Mouse (Mus musculus) monocyte, adult 2 months (primary cell): ENCODE results near the gene E330021D16Rik.
"Not testable (repeated sequence)": the region's sequence is repeated elsewhere in the genome, so short reads cannot be mapped to it uniquely, and the experiment has no call there.

ENCODE experiments used
- DNase-seq, 2 experiments: peaks; one replicate each; pipeline ENCODE4 v3.0.0; 2022; ENCODE audit warnings: low spot score in 2 of 2, low read depth in 1 of 2

Gene E330021D16Rik

DNA sequence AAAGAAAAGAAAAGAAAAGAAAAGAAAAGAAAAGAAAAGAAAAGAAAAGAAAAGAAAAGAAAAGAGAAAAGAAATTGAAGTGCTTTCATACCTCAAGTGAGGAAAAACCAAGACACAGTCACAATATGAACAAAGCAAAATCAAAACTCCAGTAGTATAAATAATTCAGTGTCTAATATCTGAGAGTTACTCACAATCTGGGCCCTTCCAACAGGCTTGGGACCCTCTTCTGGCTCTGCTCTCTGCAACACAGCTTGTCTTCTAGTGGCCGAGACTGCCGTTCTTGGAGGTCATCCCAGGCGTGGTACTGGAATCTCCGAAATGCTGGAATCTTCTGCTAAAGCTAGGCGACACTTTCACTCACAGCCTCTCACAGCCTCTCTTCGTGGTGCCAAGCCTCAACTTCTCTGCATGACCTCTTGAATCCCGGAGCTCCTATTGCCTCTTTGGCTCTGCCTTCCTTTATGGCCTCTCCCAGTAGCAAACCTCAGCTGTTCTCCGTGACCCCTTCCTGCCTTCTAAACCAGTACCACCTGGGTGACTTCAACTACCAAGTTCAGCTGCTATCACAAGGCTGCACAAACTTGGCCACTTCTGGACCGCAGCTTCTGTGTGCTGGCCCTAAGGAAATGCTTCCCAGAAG, at the start of gene E330021D16Rik:
Gene E330021D16Rik, minus strand, starts transcription at position 437 of the 643 bp plus-strand sequence.
- no peak for DNase-seq

DNA sequence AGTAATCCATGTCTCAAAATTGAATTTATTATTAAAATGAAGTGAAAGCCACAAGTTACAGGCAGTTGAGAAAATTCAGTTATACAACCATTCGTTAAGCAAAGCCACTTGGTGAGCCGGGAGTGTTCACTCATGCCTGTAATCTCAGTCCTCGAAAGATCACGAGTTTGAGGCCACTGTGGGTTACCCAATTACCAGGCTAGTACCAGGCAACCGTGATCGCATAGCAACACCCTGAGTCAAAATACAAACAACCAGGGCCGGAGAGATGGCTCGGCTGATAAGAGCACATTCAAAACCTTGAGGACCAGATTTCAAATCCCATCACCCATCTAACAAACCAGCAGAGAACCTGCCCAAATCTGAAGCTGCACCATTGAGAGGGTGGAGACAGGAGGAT, 49.7 kb upstream of the E330021D16Rik start:
- no peak for DNase-seq

DNA sequence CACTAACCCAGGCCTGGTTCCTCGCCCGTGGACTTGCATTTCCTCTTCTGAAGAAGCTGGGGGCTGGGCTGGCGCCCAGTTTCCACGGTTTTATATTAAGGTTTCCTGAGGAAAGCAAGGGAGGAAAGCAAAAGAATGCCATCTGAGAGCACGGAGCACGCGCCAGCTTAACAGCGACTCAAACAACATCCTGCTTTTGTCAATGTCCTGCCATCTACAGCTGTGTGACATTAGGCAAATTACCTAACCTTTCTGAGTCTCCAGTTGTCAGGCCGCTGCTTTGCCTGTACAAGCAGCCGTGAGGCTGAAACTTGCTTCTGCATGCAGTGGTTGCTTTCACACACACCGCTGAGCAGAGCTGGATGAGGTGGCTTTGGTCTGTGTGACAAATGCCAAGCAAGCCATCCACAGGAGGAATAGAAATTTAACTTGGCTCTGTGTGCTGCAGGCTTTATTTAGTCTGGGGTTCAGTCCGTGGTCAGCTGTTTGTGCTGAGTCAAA, 48.8 kb upstream of the E330021D16Rik start:
- no peak for DNase-seq

DNA sequence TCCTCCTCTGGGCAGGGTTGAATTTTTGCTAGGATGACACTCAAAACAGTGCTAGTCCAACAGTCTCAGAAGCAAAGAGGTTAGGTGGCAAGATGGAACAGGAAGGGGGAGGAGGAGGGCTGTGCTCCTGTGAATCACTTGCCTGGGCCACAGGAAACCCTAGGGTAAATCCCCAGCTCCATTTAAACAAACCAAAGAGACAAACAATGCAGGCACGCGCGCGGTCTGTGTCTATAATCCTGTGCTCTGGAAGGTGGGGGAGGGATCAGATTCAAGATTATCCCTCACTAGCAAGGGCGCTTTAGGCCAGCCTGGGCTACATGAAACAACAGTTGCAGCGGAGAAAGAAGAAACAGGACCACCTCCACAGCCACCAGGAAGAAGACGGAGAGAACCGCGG, 48.1 kb upstream of the E330021D16Rik start:
- DNase-seq = no peak

DNA sequence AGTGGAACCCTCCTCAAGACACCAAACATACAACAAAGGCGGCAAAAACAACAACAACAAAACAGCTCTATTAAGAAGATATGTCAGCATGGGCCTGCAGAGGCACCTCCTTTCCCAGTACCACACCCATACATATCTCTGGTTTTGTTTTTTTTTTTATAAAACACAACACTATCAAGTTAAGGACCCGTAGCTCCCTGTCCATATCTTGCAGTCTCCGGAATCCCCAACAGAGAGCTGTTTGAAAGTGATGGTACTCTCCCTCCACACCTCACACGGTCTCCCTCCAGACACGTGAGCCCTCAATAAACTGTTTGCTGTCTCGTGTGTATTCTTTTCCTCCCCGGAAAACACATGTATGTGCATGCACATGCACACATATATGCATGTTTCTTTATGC, 43.8 kb upstream of the E330021D16Rik start:
- no peak for DNase-seq

DNA sequence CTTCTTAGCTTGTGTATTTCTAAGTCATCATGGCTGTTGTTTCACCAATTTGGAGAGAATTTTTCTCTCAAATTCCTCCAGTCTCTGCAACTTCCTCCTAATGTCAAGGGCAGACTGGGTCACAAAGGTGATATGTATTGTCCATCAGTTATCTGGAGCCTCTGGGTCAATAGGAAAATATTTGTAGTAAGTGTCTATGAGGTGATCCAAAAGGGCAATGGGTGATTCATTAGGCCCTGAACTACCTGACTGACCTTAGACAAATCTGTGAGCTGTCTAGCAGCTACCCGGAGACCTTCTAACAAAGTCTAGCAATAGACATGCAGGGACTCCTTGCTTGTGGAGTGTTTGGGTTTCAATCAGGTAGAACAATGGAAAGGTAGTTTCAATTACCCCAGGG, 40.9 kb upstream of the E330021D16Rik start:
- no peak for DNase-seq

DNA sequence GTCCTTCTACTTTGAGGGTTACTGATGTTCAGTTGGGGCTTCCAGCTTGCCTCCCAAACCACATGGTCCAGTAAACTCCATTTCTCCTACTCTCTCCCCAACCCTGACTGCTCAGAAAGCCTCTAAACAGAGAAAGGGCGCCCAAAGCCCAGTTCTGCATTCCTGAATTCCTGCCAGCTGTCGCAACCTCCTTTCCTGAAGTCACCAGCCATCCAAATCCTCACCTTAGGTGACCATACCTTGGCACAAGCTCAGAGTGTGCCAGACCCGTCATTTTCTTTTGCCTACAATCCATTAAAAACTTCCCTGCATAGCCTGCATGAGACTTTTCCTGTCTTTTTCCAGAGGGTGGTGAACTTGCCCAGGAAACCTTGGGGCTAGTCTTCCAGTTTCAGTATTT, 40.3 kb upstream of the E330021D16Rik start:
- no peak for DNase-seq

DNA sequence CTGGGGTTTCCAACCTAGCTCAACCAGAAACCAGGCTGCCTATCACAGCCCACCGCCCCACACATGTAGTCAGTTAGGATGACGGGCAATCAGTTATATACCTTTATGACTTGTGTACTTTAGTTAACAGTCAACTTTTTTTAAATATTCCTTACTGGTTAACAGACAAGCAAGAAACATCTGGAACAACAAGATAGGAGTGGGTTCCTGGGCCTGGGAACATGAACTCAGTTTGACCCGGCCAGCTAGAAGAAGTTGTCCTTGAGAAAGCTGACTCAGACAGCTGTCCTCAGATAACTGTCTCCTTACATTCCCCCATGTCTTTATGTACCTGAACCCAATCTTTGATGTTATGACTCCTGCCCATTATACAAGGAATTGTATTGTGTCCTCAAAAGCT, 37.3 kb upstream of the E330021D16Rik start:
- DNase-seq = no peak

DNA sequence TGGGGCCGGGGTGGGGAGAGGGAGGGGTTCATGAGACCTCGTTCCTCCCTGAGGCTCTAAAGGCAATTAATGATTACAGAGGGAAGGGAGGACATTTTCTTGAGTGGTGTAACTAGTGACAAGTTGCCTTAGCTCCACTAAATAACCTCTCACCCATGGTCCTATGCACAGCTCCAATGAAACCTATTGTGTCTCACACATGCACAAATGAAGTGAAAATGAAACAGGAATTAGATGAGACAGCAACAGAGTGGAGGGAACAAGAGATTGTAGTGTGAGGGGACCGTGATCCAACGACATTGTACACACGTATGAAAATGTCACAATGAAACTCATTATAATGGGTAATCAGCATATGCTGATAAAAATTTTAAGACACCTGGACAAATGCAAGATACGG, 35.5 kb upstream of the E330021D16Rik start:
- DNase-seq = no peak

DNA sequence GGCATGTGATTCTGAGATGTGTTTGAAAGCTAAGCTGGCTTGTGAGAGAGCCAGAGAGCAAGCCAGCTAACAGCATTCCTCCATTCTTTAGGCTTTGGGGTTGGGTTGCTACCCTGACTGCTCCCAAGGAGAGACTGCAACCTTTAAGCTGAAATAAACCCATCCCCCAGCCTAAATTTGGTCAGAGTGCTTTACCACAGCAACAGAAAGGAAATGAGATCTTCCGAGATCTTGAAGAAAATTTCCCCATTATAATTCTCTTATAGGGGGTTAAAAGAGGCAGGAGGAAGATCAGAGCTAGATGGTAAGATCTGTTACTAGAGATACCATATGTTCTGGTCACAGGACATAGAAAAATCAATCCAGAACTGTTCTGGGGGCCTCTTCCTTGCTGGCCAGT, 34.6 kb upstream of the E330021D16Rik start:
- DNase-seq = no peak

DNA sequence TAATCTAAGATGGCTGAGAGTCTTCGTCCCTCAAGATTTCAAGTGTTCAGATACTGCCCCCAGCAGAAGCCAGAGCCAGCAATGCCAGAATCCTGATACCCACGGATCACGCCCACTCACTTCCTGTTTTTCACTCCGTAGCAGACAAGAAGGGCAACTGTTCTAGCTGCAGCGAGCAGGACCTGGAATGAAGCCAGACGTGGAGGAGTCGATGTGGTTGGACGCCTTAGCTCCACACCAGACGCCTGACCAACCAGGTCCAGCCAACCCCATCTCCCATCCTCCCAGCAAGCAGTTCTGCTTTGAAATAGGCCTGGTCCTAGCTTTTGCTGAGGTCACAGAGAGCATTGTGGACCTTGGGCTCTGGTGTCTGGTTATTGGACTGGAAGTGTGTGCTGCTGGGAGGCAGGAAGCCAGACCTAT, 33.9 kb upstream of the E330021D16Rik start:
- peak; percentile 54 to 64 for DNase-seq

DNA sequence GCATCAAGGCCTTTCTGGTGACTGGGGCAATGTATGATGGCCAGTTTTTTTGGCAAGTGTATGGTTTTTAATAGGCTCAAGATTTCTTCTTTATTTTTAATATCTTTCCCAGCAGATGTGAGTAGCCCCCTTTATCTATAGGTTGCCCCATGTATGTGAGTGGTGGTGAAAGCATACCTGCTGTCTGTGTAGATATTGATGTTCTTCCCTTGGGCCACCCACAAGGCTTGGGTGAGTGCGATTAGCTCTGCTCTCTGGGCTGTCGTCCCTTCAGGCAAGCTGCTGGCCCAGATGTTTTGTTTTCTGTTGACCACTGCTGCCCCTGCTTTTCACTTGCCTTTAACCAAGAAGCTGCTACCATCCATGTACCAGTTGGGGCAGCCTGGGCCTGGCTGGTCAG, 23.8 kb upstream of the E330021D16Rik start:
- DNase-seq = not testable (repeated sequence)

DNA sequence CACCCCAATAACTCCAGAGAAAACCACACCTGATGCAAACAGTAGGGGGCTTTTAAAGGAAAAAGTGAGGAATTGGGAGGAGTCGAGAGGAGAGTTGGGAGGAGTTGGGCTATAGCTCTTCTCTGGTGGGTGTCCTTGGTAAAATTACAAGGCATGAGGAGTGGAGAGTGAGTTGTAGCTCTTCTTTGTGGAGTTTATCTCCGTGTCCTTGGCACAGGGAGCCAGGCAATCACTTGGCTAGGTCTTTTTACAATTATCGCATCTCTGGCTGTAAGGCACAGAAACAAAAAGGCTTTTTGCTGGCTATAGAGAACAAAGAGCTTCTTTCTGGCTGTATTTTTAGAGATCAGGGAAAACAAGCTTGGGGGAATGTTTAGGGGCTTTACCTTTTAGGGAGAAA, 20.8 kb upstream of the E330021D16Rik start:
- DNase-seq = not testable (repeated sequence)

DNA sequence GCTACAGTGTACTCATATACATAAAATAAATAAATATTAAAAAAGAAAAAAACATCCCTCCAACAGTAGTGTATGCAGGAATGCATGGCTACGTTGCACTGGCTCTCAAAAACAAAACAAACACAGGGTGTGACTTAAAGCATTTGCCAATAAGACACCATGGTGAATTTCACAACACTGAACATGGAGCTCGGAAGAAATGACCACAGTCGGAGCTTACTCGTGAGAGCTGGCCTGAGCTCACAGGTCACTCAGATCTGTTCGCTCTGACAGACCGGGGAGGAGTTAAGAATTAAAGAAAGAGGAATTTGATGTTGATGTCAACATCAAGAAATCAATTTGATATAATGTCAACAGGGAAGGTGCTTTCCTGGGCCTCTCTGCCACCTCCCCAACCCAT, 18.2 kb upstream of the E330021D16Rik start:
- no peak for DNase-seq

DNA sequence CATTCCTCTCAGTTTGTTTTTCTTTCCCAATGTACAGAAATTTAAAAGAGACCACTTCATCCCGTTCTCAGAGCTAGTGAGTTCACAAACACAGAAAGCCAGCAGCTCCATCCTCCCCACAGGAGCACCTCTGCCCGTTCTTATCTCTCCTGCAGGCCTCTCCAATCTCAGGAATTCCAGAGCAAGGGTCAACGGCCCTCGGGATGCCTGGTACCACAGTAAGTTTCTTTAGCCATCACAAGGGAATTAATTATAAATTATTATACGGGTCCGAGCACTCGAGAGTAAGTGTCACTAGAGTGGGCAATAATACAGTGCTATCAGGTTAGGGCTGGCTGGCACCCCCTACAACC, 16.5 kb upstream of the E330021D16Rik start:
- DNase-seq = no peak

DNA sequence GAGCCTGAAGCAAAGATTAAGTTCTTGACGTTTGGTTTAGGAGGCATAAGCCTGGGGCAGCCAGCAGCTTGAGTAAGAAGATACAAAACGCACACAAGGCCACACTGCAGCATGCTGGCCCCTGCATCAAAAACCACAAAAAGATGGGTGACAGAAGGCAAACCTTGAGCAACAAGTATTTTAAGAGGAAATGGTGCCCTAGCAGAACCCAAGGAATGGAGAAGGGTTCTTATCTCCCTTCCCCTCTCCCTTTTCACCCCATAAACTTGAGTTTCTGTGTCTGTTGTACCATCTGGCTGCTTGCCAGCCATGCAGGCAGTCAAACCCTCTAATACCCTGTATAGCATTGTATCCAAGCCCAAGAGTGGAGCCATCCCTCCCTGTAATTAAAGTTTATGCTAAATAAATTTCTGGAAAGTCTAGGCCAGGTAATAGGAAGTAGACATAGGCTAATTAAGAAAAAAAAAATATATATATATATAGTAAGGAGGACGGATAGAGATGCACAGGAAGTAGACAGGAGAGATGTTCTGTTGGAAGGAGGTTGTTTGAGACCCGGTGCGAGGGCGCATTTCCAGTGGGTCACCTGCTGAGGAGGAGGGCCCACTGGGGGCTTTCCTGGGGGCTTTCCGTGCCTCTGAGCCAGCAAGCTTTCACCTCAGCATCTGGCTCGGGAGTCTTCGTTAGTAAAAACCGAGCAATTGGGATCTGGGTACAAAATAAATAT, 16.0 kb upstream of the E330021D16Rik start:
- DNase-seq = no peak

DNA sequence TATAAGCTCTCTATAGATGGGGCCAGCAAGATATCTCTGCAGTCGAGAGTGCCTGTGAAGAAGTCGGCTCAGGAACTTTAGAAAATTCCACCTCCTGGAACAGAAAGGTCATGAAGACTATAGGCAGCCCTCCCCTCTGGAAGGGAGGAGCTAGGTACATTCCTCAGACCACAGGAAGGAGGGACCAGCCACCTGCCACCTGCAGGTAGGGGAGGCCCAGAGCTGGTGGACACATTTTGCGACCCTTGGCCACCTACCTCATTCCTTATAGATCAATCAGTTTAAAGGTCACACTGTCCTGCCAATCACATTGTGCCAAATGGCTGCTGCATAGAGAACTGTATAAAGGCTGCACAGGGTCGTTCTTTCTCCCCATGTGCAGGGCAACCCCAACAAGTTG, 14.1 kb upstream of the E330021D16Rik start:
- DNase-seq = no peak

DNA sequence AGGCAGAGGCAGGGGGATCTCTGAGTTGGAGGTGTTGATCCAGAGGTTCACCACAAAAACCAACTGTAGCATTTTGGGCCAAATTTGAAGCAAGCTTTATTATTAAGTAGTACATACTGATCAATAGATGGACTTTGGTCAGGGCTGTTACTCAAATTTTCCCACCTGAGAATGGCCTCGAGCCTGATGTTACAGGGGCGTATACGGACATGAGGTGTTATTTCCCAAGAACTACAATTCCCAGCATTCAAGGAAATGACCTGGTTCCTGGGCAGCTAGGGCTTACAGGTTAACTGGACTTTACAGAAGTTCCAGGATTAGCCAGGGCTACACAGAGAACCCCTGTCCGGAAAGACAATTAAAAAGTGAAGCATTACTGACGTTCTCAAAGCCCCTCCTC, 13.0 kb upstream of the E330021D16Rik start:
- DNase-seq = no peak

DNA sequence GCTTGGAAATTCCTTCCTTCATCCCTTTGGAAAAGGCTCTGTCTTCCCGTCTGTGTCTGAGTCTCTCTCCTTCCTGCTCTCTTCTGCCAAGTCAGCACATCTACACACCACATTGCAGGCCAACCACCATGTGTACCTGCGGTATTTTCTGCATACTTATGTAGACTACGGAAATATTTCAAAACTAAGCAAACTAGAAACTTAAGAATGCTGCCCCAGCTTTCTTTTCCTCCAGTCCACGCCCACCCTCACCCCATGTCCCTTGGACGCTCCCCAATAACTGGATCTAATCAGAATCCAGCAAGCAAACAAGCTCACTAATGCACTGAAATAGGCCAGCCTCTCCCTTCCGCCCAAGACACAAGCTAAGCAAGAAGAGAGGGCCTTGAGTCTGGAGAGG, 11.9 kb upstream of the E330021D16Rik start:
- no peak for DNase-seq

DNA sequence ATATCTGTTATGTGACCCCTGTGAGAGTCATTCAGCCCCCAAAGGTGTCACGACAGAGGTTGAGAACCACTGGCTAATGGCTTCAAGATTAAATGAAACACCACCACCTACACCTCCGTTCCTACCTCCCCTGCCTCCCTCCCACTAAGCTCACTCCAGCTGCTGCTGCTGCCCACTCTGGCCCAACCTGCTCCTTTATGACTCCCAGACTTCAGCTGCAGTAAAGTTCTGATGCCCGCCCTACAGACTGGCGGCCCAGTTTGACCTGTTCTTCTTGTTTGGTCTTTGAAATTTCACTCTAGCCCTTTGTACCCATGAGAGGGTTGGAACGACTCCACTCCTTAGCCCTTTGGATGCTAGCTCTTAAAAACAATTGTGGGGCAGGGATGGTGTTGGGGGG, 10.6 kb upstream of the E330021D16Rik start:
- no peak for DNase-seq

DNA sequence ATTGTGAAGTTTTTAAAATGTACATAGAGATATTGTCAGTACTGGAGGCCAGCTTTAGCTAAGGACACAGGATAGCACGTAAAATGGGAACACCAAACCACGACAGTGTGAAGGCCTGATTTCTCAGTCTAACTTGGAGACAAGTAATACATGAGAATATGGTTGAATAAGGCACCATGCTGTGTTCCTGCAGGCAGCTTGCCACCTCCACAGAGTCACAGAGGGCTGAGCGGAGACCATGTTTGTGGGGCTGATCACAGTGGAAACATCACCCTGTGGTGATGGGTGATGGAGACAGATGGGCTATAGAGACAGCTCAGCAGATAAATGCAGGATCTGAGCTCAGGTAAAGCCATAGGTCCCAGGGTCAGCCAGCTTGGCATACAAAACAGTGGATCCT, 8.8 kb upstream of the E330021D16Rik start:
- DNase-seq = no peak

DNA sequence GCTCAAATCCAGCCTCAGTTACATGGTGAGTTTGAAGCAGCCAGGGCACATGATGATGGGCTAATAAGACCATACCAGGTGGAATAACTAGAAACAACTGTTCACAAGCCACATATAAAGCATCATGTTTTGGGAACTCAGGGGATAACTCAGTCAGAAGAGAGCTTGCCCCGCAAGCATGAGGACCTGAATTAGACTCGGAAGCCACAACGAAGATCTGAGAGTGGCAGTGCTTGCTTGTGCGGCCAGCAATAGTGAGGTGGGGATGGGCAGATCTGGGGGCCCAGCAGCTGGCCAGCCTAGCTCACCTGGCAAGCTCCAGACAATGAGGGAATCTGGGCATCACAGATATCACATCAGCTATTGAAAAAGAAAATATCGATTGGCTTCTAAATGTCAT, 7.8 kb upstream of the E330021D16Rik start:
- DNase-seq = no peak
